Mouse (Mus musculus) frontal cortex, adult 2 months (tissue): ENCODE measurements around the gene Fbxl5. TPM values are rescaled to one million over a fixed set of nuclear protein-coding genes. Genes with fewer than 3 reads are reported as not detected.
A peak's percentile ranks its signal among the peaks of the same experiment; 100 is the strongest.

ENCODE experiments used
- DNase-seq, 2 experiments: peaks; one replicate each; pipeline ENCODE4 v3.0.0; 2022; ENCODE audit warnings: low spot score in 1 of 2; ENCODE audit errors: extremely low spot score in 1 of 2
- polyA plus RNA-seq: library from polyadenylated mRNA; depleted of rRNA; stranded (reverse); fragments of >200 nt; gene quantifications from 2 replicates; pipeline ENCODE4 v1.2.3, GENCODE M21; 2012; rRNA removed

Fbxl5 gene
- polyA plus RNA-seq = 62.3 and 66.9 TPM in 2 replicates

- no peak for DNase-seq
Measured at GRCm38 (mm10) chr5:43821538-43821937, at the start of gene Fbxl5. Fbxl5 (minus strand) TSS chr5:43821638.

DNA sequence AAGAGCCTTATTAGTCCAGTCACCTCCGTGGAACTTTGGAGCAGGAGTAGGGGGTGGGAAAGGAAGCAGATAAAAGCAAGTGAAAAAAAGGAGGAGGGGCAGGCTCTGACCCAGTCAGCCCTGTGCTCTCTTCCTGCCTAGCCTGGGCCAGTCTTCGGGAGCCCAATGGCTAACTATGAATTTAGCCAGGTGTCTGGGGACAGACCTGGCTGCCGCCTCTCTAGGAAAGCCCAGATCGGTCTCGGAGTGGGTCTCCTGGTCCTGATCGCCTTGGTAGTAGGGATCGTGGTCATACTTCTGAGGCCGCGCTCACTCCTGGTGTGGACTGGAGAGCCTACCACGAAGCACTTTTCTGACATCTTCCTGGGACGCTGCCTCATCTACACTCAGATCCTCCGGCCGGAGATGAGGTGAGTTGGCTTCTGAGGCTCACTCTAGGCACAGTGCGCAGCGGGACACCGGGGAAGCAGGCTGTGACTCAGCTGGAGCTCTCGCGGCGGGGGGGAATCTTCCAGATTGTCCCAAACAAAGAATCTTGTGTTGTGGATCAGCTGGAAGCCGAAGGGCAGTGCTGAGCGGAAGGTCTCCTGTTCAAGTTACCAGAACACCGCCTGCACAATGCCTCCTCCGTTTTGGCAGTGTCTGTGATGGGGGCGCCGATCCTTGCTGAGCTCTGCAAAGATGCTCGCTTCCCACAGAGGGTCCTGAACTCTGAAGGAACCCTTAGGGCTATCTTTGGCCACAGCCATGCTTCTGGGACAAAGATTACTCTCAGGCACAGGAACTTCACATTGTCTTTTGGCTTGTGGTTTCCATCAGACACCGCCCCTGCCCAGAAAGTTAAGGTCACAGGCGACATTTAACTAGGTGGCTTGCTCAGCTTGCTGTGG, 47.5 kb upstream of the Fbxl5 start:
- DNase-seq = peak in 1 of 2 experiments; percentile 44

DNA sequence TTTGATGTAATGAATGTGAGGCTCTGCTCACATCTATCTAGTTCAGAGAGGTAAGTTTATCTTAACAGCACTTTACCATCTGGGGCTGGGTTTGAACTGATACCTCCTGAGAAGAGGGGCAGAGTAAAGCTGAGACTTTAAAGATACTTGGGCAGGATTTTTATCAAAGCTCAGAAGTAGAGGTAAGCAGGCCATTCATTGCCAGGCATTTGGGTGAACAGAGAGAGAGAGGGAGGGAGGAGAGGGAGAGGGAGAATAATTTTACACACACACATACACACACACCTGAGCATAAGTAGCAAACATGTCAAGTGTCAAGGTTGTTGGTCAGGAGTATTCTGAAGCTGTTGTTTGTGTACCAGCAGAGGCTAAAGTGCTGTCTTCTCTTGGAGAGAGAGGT, 46.8 kb upstream of the Fbxl5 start, which contains the start of gene Cd38:
Cd38 (plus strand) TSS at position 301 of the 400 bp plus-strand sequence.
- no peak for DNase-seq

GRCm38 (mm10) chr5:43865316-43865715, 43.9 kb upstream of the Fbxl5 start:
- peak in 1 of 2 experiments; percentile 53 for DNase-seq

DNA sequence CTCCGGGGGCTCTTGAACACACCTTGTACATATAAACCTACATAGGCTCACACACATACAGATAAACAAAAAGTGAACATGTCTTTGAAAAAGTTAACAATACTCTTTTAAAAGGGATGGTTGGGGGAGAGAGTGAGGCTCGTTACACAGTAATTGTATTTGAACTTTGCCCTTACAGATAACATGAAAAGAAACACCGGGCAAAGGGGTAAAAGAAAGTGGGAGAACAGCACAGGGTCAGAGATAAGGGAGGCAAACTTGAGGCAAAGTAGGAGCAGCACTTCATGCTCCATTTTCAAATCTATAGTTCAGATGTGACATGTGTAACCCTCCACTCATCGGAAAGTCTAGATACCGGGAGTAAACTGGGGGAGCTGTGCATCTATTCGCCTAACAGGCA, 42.2 kb upstream of the Fbxl5 start:
- DNase-seq = no peak

DNA sequence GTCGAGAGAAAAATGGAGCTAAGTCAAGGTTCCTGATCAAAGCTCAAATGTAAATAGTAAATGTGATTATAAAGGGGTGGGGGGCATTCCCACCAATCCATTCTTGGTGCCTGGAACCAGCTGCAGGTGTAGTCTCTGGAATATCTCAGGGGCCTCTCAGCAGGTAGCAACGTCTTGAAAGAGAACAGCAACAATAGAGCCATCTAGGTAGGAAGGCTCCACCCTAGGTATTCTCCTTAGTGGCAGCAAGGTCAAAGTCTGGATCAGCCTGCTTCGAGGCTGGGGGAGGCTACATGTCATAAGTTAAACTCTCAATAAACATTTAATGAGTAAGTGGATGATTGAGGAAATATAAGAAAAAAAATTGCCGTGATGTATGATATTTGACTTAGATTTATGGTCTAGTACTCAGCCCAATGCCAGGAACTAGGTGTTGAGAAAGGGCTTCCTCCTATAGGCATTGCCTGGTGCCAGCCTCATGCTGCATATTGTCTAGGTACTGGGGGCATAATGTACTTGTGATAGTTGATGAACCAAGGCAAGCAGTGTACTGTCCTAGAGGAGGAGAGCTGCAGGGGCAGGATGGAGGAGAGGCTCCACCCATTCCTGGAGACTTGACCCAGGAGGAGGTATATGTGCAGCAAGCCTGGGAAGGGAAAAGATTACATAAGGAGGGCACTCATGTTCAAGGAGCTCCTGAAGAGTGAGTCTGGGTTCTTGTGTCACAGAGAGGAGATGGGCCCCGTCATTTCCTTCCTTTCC, 39.4 kb upstream of the Fbxl5 start:
- DNase-seq = no peak

GRCm38 (mm10) chr5:43860096-43860495, 38.7 kb upstream of the Fbxl5 start:
- DNase-seq = no peak

DNA sequence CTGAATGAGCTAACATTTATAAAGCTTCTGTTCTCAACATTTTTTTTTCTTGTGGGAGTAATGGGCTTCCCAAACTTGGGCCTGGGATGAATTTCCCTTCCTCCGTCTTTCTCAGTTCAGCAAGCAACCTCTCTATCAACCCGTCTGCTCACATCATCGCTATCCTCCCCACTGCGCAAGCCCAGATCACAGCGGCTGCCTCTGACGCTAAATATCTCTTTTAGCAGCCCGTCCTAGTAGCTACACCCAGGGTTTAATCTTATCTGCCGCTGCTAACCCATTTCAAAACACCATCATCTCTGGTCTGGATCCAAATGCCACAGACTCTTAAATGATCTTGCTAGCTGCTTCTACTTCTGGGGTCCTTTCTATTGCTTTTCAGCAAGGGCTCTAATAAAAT, 38.2 kb upstream of the Fbxl5 start:
- DNase-seq = no peak

DNA sequence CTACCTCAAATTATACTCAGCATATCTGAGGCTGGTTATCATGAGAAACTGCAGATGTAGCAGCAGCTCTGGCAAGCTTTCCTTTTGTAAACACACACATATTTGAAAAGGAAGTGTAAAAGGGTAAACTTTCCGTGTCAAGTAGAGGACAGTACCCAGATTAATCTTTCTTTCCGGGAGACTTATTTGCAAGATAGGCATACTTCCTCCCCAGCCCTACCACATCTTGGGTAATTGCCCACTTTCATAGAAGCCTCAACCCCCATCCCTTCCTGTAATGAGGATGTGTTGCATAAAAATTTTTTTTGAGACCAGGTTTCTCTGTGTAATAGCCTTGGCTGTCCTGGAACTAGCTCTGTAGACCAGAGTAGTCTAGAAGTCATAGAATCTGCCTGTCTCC, 34.3 kb upstream of the Fbxl5 start:
- DNase-seq = no peak

- DNase-seq = no peak
Measured at GRCm38 (mm10) chr5:43853868-43854488, 32.5 kb upstream of the Fbxl5 start.

- DNase-seq = no peak
Measured at GRCm38 (mm10) chr5:43853096-43853867, 31.8 kb upstream of the Fbxl5 start.

- no peak for DNase-seq
Measured at GRCm38 (mm10) chr5:43848275-43848674, 26.8 kb upstream of the Fbxl5 start.

DNA sequence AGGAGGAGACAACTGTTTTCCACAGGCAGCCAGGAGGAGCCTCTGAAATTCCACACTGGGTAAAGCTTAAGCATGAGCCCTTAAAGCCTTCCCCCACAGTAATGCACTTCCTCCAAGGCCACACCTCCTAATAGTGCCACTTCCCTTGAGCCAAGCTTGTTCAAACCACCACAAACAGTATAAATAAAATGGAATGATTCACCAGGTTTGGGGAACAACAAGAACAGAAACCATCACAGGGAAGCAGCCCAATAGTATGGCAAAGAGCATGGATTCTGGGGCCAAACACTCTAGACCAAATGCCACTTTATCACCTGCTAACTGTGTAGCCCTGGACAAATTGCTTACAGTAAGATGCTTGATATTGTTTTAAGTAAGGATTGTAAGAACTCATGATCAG, 26.1 kb upstream of the Fbxl5 start:
- no peak for DNase-seq

DNA sequence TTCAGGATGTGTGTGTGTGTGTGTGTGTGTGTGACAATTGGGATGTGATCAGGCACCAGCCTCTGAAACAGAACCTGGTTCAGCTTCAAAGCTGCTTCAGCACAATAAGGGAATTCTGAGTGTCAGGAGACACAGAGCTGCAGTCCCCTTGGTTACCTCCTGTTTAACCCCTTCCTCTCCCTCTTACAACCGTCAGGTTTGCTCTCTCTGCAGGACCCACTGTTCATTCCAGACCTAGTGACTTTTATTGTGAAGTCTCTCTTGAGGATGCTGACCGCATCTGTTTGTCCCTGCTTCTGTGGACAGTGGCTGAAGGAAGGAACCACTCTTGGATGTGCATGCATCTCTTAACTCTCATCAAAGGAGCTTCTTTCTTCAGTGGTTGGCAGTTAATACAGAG, 24.8 kb upstream of the Fbxl5 start:
- no peak for DNase-seq

DNA sequence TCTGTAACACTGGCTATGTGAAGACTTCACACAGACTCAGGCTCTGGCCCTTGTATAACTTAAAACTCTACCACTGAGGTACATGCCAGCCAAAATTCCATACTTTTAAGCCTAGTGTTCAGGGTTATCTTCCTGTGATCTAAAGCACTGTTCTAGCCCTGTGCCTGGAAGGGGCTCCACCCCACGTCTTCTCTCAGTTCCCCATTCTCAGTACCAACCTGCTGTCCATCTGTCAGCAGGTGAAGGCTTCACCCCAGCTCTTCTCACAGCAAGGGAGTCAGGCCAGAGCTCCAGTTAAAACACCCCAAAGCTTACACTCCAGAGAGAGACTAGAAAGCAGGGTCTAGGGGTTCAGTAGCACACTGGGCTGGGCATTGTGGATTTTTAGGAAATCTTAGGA, 24.2 kb upstream of the Fbxl5 start:
- no peak for DNase-seq

GRCm38 (mm10) chr5:43845083-43845482, 23.6 kb upstream of the Fbxl5 start:
- DNase-seq = no peak

DNA sequence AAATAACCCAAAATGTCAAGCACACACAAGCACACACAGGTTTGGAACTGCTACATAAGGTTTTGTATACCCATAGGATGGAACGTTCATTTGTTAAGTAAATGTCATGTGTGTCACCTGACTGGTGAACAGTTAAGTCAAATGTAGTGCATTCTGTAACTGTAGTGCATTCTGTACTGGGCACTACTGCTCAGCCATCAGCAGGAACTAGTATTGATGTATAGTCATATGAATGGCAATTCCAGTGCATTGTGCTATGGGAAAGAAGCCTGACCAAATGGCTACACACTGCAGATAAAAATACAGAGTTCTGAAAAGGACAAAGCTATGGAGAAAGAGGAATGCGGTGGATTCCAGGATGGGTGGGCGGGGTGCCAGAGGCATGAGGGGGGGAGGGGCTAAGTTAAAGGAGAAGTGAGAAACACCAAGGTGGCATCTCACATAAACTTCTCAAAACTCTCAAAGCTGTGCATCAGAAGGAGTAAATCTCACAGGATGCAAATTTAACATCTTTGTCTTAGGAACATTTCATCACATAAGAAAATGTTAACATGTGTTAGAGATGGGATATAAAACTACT, 21.2 kb upstream of the Fbxl5 start:
- no peak for DNase-seq

GRCm38 (mm10) chr5:43842011-43842285, 20.5 kb upstream of the Fbxl5 start:
- DNase-seq = no peak

DNA sequence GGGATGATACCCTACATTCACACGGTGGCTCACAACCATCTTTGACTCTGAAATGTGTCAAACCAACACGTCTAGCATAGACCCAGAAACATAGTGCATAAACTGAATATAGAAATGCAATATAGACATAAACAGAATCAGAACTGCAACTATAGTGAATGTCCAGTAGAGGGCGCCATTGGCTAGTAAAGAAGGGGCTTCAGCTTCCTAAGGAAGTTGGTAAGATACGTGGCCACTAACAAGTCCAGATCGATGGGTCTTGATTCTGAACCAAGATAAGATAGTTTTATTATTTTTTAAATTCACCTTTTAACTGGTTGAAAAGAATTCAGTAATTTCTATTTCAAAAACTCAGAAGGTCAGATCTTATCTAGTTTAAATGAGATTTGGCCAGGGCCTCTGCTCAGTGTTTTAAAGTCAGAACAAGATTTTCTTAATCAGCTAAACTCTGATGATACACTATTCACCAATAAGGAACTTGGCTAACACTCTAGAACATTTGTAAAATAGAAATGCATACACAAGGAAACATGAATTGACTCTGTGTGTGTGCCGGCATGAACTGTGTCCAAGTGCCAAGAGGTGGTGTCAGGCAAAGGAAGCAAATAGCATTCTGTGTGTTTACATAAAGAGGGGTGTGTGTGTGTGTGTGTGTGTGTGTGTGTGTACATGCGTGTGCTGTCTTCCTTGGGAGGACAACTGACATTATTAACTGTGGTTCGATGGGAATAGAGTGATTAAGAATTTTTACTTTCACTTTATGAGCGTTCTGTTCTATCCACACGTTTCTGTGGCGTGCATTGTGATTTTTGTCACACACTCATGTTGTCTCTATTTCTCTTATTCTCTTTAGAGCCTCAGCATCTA, 19.9 kb upstream of the Fbxl5 start:
- peak in 1 of 2 experiments; percentile 73 for DNase-seq
